Mouse (Mus musculus) forebrain, embryonic 10.5 days (tissue): ENCODE data around the gene Sh3tc1. TPM values are rescaled to one million over a fixed set of nuclear protein-coding genes. Genes with fewer than 3 reads are reported as not detected.

Source experiments
- DNase-seq: peaks from one replicate; pipeline ENCODE4 v3.0.0-alpha.2; 2017; ENCODE audit warnings: low spot score; ENCODE audit errors: extremely low spot score
- H3K27ac ChIP-seq: fragments of 300-500 bp; sonication (generic); 2 replicates; pipeline ENCODE4 v1.5.1; 2016; ENCODE audit warnings: mild to moderate bottlenecking
- H3K27me3 ChIP-seq: fragments of 300-500 bp; sonication (generic); 2 replicates; pipeline ENCODE4 v1.6.1; 2016; ENCODE audit warnings: mild to moderate bottlenecking; ENCODE audit not compliant: poor library complexity, severe bottlenecking
- H3K36me3 ChIP-seq: fragments of 300-500 bp; sonication (generic); replicated peaks from 2 replicates; pipeline ENCODE4 v1.6.1; 2016; ENCODE audit warnings: mild to moderate bottlenecking, moderate library complexity
- H3K4me1 ChIP-seq: fragments of 300-500 bp; sonication (generic); 2 replicates; pipeline ENCODE4 v1.6.1; 2016
- H3K4me3 ChIP-seq: fragments of 300-500 bp; sonication (generic); 2 replicates; pipeline ENCODE4 v1.5.1; 2016; ENCODE audit warnings: mild to moderate bottlenecking, moderate library complexity
- H3K9me3 ChIP-seq: fragments of 300-500 bp; sonication (generic); 2 replicates; pipeline ENCODE4 v1.6.1; 2016; ENCODE audit warnings: mild to moderate bottlenecking, moderate library complexity
- WGBS: fragments of 180-500 bp; shearing (Covaris S2); methylation state at CpG from one replicate; pipeline ENCODE4 v1.1.7; 2016; 5-methylcytosine and 5-hydroxymethylcytosine counted together
- polyA plus RNA-seq: library from polyadenylated mRNA; unstranded; fragments of >200 nt; fragmentation: Nextera tagmentation; extraction: Ambion mirVana; gene quantifications from 2 replicates; pipeline ENCODE4 v1.2.1, GENCODE M21; 2016

The Sh3tc1 gene
- polyA plus RNA-seq, 1 experiment from 2014 or later = 4.5 TPM

DNA sequence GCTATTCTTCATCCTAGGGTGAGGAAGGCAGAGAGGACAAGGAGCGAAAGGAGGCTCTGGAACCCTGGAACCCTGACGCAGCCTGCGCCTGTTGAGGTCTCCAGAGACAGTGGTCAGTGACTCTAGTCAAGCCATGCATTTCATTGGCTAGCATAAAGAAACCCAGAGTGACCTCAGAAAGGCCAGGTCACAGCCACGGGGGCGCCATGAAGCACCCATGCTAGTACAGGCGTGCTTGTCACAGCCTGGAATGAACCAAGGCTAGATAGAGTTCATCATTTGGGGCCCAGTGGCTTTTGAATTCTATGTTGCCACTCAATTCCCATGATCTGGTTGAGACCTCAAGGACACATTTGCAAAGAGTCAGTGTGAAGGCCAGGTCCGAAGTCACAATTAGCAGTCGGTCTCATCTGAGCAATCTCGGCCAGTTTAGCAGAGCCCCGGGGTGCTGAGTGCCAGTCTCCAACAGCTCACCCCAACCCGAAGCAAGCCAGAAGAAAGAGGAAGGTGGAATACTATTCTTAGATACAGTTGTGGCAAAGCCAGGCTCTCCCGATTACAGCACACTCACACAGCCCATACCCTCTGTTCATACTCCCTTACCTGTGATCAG is 11.3 kb downstream of the Sh3tc1 start:
- peak overlapping the region; percentile 67 for H3K27ac ChIP-seq
- peak overlapping the region; percentile 19 for H3K4me3 ChIP-seq
- no peaks in the 10 kb centered on the region for H3K36me3 ChIP-seq
- DNase-seq = no peak
- 0 out of 2 replicates have a peak, but pooled peaks cover 5% of the 10 kb centered on the region for H3K4me1 ChIP-seq
- H3K9me3 ChIP-seq = no peaks in the 10 kb centered on the region
- no peaks in the 10 kb centered on the region for H3K27me3 ChIP-seq
- WGBS = 89% methylated on average over 12 of the region's 12 CpGs

DNA sequence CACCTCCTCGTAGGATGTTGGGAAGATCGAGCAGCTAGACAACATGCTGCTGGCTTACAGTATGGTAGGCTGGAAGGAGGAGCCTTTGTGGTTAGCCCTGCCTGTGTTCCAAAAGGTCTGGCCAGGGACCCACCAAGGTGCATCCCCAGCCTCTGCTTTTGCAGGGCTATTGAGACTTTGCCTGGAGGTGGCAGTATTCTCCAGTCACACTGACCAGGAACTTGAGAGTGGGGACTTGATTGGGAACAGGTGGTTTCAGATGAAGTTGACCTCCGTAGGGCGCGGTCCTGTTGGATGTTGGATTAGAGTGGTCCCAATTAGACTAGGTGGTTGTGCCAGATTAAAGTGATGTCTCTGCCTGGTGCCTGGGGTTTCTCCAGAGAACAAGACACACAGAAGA is 12.3 kb downstream of the Sh3tc1 start:
- DNase-seq = no peak
- Histone ChIP-seq H3K9me3 (no peaks in the 10 kb centered on the region), H3K27ac (no peak overlapping the region), H3K36me3 (no peaks in the 10 kb centered on the region), H3K4me1 (0 out of 2 replicates have a peak, but pooled peaks cover 5% of the 10 kb centered on the region), H3K27me3 (no peaks in the 10 kb centered on the region), H3K4me3 (no peak overlapping the region)
- 80% methylated on average over 5 of the region's 5 CpGs for WGBS

DNA sequence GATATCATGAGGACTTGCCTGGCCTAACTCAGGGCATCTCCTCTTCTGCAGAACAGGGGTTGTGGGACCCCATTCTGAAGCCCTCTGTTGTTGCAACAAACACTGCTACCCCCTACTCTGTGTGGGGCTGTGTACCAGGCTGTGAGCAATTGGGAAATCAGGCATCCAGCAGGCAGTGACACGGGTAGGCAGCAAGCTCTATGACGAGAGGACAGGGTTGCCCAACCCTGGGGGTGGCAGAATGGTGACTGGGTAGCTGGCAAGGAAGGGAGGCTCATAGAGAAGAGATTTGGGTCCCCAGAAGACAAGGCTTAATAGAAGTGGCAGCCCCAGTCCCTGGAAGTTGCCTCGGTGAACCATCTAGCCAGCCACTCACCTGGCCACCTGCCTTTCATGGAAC is 13.9 kb downstream of the Sh3tc1 start:
- H3K27ac ChIP-seq = no peak overlapping the region
- H3K27me3 ChIP-seq = no peaks in the 10 kb centered on the region
- H3K4me3 ChIP-seq = no peak overlapping the region
- no peak for DNase-seq
- no peaks in the 10 kb centered on the region for H3K36me3 ChIP-seq
- H3K9me3 ChIP-seq = no peaks in the 10 kb centered on the region
- WGBS = 83% methylated on average over 3 of the region's 3 CpGs
- H3K4me1 ChIP-seq = 0 out of 2 replicates have a peak, but pooled peaks cover 5% of the 10 kb centered on the region

DNA sequence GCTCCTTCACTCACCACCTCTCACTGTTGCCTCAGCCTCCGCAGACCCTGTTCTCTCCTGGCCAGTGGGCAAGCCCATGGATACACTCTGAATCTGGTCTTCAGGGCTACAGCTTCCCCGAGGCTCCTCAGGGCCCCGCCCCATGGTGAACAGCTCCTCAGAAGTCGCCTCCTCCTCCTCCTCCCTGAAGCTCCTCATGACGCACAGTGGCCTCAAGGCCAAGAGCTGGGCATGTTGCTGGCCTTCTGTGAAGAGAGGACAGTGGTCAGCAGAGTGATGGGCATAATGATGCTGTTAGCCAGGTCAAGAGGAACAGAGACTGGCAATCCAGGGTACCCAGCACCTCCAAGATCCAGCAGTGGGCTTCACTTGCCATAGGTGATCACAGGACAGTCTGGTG is 15.9 kb downstream of the Sh3tc1 start:
- H3K9me3 ChIP-seq = no peaks in the 10 kb centered on the region
- no peak overlapping the region for H3K4me3 ChIP-seq
- 0 out of 2 replicates have a peak, but pooled peaks cover 3% of the 10 kb centered on the region for H3K4me1 ChIP-seq
- H3K27me3 ChIP-seq = no peaks in the 10 kb centered on the region
- no peaks in the 10 kb centered on the region for H3K36me3 ChIP-seq
- WGBS = 88% methylated on average over 5 of the region's 5 CpGs
- DNase-seq = no peak
- no peak overlapping the region for H3K27ac ChIP-seq

DNA sequence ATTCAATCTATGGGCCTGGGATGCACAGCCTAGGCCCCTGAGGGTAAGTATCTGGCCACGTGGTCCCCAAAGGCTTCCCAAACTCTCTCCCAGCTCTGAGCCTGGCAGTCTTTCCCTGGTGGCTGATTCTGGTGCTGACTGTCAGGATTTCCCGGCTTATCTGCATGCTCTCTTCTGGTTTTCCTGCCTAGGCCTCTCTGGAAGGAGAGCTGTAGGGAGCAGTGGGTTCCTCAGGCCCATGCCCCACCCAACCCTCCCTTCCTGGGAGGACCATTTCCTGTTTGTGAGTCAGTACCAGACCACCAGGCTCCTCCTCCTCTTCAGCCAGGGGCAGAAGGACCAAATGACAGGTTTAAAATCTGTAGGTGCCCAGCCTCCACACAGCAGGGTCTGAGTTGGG is 17.1 kb downstream of the Sh3tc1 start:
- no peak overlapping the region for H3K27ac ChIP-seq
- H3K36me3 ChIP-seq = no peaks in the 10 kb centered on the region
- WGBS = 56% methylated on average over 2 of the region's 2 CpGs
- no peaks in the 10 kb centered on the region for H3K4me1 ChIP-seq
- no peaks in the 10 kb centered on the region for H3K9me3 ChIP-seq
- no peaks in the 10 kb centered on the region for H3K27me3 ChIP-seq
- DNase-seq = no peak
- no peak overlapping the region for H3K4me3 ChIP-seq

DNA sequence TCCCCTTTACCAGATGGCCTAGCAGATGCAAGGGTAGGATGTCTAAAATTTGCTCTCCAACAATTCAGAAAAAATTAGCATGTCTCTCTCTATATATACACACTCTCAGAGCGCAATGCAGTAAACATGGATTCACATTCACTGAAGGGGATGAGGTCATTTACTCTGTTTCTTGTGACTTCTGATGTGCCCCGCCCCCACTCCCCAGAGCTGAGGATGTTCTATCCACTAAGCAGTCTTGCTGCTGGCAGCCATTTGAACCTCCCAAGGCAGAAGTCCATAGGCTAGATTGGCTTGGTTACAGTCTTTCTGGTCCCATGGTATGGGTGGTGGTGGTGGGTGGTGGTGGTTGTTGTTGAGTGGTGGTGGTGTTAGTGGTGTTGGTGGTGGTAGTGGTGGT is 17.9 kb downstream of the Sh3tc1 start:
- H3K4me1 ChIP-seq = no peaks in the 10 kb centered on the region
- no peak overlapping the region for H3K27ac ChIP-seq
- 94% methylated on average over 2 of the region's 2 CpGs for WGBS
- DNase-seq = no peak
- no peaks in the 10 kb centered on the region for H3K36me3 ChIP-seq
- H3K4me3 ChIP-seq = no peak overlapping the region
- no peaks in the 10 kb centered on the region for H3K9me3 ChIP-seq
- H3K27me3 ChIP-seq = no peaks in the 10 kb centered on the region

DNA sequence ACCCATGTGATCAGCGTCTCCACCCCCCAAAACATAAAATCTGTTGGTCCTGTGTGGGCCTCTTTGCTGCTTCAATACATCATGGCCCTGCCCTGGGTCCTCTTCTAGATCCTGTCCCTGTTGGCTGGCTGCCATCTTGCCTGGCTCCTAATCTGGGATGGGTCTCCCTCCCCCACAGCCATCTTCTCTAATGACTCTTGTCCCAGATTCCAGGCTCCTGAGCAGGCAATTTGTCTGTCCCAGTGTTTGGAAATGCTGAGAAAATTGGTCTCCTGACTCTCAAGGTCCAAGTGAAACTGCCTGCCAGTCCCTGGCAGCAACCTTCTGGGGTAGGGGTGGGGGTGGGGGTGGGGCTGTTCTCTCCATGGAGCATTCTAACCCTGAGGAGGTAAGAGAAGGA is 19.9 kb downstream of the Sh3tc1 start:
- Histone ChIP-seq H3K36me3 (no peaks in the 10 kb centered on the region), H3K9me3 (no peaks in the 10 kb centered on the region), H3K27ac (no peak overlapping the region), H3K4me1 (no peaks in the 10 kb centered on the region), H3K27me3 (no peaks in the 10 kb centered on the region), H3K4me3 (no peak overlapping the region)
- no peak for DNase-seq
- WGBS = 89% methylated on average over 1 of the region's 1 CpGs

DNA sequence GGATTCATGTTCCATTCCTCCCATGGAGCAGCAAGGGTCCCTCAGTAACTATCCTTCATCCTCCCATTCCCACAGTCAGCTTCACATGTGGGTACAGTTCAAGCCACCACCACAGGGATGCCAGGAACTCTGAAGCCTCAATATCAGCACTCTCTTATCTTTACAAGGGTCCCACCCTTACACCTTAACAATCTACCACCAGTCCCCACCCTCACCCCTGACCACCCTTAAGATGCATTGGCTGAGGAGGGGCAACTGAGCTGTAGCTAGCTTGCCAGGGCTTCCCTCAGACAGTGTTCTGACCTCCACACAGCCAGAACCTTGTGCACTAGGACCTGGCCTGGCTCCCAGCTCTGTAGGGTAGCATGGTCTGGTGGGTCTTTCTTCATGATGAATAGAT is 20.4 kb downstream of the Sh3tc1 start:
- no peaks in the 10 kb centered on the region for H3K9me3 ChIP-seq
- no peak overlapping the region for H3K27ac ChIP-seq
- H3K4me1 ChIP-seq = no peaks in the 10 kb centered on the region
- H3K4me3 ChIP-seq = no peak overlapping the region
- DNase-seq = no peak
- H3K36me3 ChIP-seq = no peaks in the 10 kb centered on the region
- H3K27me3 ChIP-seq = no peaks in the 10 kb centered on the region

DNA sequence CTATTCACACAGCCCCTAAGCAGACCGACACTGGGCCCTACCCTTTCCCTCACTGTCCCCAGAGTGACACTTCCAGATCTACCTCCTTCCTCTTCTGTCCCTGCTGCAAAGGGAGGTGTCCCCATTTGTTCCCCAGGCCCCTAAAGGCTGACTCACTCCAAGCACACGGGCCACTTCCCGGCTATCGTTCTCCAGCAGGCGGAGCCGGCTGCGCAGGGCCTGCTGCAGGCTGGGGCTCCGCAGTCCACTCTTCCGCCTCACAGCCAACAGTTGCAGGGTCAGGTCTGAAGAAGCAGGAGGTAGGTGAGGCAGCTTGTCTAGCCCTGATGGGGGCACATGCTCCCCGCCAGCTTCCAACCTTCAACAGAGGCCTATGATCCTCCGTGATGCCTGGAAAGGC is 21.0 kb downstream of the Sh3tc1 start:
- WGBS = 79% methylated on average over 11 of the region's 11 CpGs
- Histone ChIP-seq H3K9me3 (no peaks in the 10 kb centered on the region), H3K36me3 (no peaks in the 10 kb centered on the region), H3K27ac (0 out of 2 replicates have a peak overlapping the region, but pooled peaks have one; percentile 8), H3K4me3 (no peak overlapping the region), H3K27me3 (no peaks in the 10 kb centered on the region), H3K4me1 (no peaks in the 10 kb centered on the region)
- DNase-seq = no peak

DNA sequence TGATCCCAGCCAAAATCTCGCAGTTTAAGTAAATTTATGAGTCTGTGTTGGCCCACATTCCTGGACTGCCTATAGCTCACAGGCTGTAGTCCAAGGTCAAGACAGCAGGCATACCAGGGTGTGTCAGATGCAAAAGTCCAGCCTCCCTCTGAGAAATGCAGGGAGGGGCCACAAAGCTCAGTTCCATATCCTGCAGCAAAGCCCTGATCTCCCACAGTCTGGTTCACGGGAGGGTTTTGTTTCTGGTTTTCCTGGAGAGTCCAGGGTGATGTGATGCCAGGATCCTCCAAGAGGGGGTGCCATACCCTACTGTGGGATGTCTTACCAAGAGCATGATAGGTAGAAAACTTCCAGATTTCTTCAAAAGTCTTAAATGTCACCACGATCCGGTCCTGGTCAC is 21.8 kb downstream of the Sh3tc1 start:
- no peaks in the 10 kb centered on the region for H3K36me3 ChIP-seq
- no peaks in the 10 kb centered on the region for H3K4me1 ChIP-seq
- no peak overlapping the region for H3K27ac ChIP-seq
- no peak overlapping the region for H3K4me3 ChIP-seq
- WGBS = 67% methylated on average over 4 of the region's 4 CpGs
- H3K27me3 ChIP-seq = no peaks in the 10 kb centered on the region
- DNase-seq = no peak
- H3K9me3 ChIP-seq = no peaks in the 10 kb centered on the region

DNA sequence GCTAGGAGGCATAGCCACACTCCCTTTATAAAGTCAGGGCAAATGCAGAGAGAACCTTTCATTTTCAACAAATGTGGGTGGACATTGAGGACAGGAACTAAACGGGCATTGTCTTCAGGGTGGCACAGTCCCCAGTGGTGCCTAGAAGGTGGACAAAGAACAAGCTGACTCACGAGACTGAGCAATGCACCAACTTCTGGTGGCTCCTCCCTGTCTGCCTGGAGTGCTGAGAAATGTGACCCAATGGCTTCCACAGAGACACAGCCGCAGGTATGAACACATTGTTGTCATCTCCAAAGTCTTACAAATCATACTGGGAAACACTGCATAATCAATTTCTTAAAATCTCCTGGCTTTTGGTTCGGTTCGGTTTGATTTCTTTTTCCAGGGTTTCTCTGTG is 22.3 kb downstream of the Sh3tc1 start:
- H3K9me3 ChIP-seq = no peaks in the 10 kb centered on the region
- no peak overlapping the region for H3K4me3 ChIP-seq
- no peaks in the 10 kb centered on the region for H3K27me3 ChIP-seq
- no peaks in the 10 kb centered on the region for H3K36me3 ChIP-seq
- no peaks in the 10 kb centered on the region for H3K4me1 ChIP-seq
- H3K27ac ChIP-seq = no peak overlapping the region
- 86% methylated on average over 5 of the region's 5 CpGs for WGBS
- no peak for DNase-seq

DNA sequence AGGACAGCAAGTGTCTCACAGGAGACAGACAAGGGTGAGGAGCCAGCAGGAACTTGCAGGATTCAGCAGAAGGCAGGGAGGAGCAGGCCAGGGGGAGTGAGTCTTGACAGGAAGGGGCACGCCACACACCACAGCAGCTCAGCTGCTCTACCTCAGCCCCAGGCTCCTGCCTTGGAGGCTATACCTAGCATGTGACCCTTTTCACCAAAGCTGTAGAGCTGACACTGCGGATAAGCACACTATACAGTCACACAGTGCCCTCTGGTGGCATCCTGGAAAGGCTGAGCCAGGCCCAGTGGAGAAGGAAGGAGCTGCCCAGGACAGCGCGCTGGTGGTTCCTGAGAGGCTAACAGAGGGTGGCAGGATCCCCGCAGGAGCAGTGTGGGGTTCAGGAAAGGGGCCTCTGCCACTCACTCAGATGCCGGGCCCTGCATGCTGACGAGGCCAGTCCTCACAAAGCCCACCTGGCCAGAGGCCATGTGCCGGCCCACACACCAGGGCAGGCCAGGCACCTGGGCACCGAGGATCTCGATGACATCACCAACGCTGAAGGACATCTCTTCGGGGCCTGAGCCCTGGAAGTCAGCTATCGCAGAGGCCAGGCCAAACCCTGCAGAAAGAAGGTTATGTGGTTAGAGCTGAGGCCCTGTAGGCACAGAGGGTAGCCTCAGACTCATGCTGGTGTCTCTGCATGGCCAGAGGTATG is 26.0 kb downstream of the Sh3tc1 start:
- peak; percentile 78 for DNase-seq
- 50% methylated on average over 13 of the region's 13 CpGs for WGBS
- no peak overlapping the region for H3K4me3 ChIP-seq
- H3K27me3 ChIP-seq = no peaks in the 10 kb centered on the region
- H3K9me3 ChIP-seq = no peaks in the 10 kb centered on the region
- peaks cover 6% of the 10 kb centered on the region; the same call in 1 of the 2 replicates for H3K4me1 ChIP-seq
- no peak overlapping the region for H3K27ac ChIP-seq
- H3K36me3 ChIP-seq = no peaks in the 10 kb centered on the region

DNA sequence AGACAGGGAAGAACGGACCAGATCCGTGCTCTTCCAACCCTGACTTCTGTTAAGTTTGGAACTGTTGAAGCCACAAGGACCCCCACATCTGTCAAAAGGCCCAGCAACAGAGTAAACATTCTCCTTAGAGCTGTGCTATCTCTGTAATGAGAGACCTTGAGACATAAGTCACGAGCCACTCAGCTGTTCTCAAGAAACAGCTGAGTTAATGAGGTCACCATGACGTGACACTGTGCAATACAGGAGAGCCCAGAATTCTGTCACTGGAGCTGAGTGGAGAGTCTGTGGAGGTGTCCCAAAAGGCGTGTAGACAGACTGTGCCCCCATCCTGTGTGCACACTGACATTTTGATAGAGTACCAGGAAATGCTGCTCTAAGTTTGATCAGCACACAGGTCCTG is 27.3 kb downstream of the Sh3tc1 start:
- Histone ChIP-seq H3K9me3 (no peaks in the 10 kb centered on the region), H3K4me3 (no peak overlapping the region), H3K36me3 (no peaks in the 10 kb centered on the region), H3K4me1 (peaks cover 6% of the 10 kb centered on the region; the same call in 1 of the 2 replicates), H3K27ac (no peak overlapping the region), H3K27me3 (no peaks in the 10 kb centered on the region)
- no peak for DNase-seq
- WGBS = 78% methylated on average over 5 of the region's 5 CpGs
